Mouse (Mus musculus) heart, postnatal 36 days (tissue): ENCODE measurements around the gene Gm21671. TPM values are rescaled to one million over a fixed set of nuclear protein-coding genes. Genes with fewer than 3 reads are reported as not detected.
"Not testable (repeated sequence)": the region's sequence is repeated elsewhere in the genome, so short reads cannot be mapped to it uniquely, and the experiment has no call there.

Source experiments
- DNase-seq, 2 experiments: peaks; one replicate each; pipeline ENCODE4 v3.0.0; 2021 to 2022
- intact Hi-C: fragments of 180-260 bp; cut with DNase I; formaldehyde crosslinking; loops from one replicate; pipeline ENCODE4 v1.15.1; 2025
- total RNA-seq, 2 experiments: library from RNA; stranded (reverse); gene quantifications; 2 replicates each; pipeline ENCODE4 v1.2.3; 2021

Gene Gm21671
- total RNA-seq = not detected

DNA sequence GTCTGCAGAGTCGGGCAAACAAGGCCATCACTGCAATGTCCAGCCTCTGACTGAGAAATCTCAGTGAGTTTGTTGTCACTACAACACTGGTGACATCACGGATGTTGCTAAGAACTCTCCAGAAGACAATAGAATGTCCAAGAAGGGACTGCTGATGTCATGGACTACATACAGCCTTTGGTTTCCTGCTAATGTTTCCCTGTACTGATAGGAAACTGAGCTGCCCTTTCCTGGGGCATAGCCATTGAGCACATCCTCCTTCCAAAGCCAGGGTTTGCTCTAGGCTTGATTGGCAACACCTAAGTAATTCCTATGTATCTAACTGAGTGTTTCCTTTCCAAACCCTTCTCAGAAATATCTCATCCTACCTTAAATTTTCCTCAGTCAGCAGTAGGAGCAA, at the start of gene Gm21671:
Gm21671 (minus strand) TSS at position 101 of the 400 bp plus-strand sequence.
- DNase-seq, intact Hi-C loops: not testable (repeated sequence)

DNA sequence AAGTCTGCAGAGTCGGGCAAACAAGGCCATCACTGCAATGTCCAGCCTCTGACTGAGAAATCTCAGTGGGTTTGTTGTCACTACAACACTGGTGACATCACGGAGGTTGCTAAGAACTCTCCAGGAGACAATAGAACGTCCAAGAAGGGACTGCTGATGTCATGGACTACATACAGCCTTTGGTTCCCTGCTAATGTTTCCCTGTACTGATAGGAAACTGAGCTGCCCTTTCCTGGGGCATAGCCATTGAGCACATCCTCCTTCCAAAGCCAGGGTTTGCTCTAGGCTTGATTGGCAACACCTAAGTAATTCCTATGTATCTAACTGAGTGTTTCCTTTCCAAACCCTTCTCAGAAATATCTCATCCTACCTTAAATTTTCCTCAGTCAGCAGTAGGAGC, 34.3 kb upstream of the Gm21671 start, which contains the start of gene Gm21698:
Gm21698 (minus strand) TSS at position 101 of the 400 bp plus-strand sequence.
- intact Hi-C loops, DNase-seq: not testable (repeated sequence)

DNA sequence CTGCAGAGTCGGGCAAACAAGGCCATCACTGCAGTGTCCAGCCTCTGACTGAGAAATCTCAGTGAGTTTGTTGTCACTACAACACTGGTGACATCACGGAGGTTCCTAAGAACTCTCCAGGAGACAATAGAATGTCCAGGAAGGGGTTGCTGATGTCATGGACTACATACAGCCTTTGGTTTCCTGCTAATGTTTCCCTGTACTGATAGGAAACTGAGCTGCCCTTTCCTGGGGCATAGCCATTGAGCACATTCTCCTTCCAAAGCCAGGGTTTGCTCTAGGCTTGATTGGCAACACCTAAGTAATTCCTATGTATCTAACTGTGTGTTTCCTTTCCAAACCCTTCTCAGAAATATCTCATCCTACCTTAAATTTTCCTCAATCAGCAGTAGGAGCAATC, 18.3 kb upstream of the Gm21671 start, which contains the start of gene Gm21680:
Gm21680 (minus strand) TSS at position 101 of the 400 bp plus-strand sequence.
- intact Hi-C loops, DNase-seq: not testable (repeated sequence)

DNA sequence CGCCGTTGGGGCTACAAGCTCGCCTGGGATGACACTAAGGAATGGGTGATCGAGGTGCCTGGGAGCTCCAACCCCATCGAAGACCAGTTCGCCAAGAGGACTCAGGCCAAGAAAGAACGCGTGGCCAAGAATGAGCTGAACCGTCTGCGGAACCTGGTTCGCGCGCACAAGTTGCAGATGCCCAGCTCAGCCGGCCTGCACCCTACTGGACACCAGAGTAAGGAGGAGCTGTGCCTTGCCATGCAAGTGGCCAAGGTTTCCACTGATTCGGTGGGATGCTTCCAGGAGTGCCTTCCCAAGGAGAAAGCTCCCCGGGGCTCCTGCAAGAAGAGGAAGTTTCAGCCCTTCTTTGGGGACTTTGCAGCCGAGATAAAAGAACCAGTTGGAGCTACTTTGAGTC, 2.8 kb upstream of the Gm21671 start:
- intact Hi-C loops, DNase-seq: not testable (repeated sequence)

DNA sequence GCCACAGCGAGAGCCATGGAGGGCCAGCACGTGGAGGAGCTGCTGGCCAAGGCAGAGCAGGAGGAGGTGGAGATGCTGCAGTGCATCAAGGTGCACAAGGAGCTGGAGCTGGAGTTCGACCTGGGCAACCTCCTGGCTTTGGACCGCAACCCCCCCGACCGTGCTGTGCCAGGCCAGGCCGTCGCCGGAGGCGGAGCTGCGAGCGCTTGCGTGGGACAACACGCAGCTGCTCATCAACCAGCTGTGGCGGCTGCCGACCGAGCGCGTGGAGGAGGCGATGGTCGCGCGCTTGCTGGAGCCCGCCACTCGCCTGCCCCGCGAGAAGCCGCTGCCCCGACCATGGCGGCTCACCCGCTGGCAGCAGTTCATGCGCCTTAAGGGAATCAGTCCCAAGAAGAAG, 2.4 kb upstream of the Gm21671 start:
- intact Hi-C loops, DNase-seq: not testable (repeated sequence)

DNA sequence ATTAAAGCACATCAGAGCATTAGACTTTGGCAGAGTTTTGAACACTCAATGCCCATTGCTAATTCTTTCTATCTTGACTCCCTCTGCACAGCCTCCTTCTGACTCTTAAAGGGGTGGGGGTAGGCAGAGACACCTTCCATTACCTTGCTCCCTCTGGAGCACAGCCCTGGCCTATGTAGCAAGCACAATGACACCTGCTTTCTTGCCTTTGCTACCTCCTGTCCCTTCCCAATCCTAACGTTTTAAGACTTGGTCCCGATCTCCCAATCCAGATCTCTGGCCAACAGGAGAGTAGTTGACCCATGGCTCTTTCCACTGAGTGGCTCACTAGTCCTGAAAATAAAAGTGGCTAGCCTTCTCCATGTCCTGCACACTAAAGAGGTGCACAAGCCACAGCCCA, 8.8 kb downstream of the Gm21671 start:
- DNase-seq, intact Hi-C loops: not testable (repeated sequence)

DNA sequence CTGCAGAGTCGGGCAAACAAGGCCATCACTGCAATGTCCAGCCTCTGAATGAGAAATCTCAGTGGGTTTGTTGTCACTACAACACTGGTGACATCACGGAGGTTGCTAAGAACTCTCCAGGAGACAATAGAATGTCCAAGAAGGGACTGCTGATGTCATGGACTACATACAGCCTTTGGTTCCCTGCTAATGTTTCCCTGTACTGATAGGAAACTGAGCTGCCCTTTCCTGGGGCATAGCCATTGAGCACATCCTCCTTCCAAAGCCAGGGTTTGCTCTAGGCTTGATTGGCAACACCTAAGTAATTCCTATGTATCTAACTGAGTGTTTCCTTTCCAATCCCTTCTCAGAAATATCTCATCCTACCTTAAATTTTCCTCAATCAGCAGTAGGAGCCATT, 11.9 kb downstream of the Gm21671 start, which contains the start of gene Gm21663:
Gm21663 (minus strand) TSS at position 101 of the 400 bp plus-strand sequence.
- DNase-seq, intact Hi-C loops: not testable (repeated sequence)

Other genes with a start within 250 kb of the Gm21671 start
- gene Xrcc2, start 248.6 kb downstream of the Gm21671 start, total RNA-seq = 1 to 10 TPM; 5.3 to 5.7 TPM
- gene Actr3b, start 194.4 kb downstream of the Gm21671 start, total RNA-seq = 10 to 100 TPM; 43.5 to 48.8 TPM
- not detected for gene Gm21663, start 12.0 kb downstream of the Gm21671 start, total RNA-seq
- gene Gm21680, start 18.2 kb upstream of the Gm21671 start, total RNA-seq = not detected
- gene Gm21698, start 34.2 kb upstream of the Gm21671 start, total RNA-seq = under 1 TPM in 1 of 2 experiments, not detected in 1; 0.60 TPM
- gene Gm1979, start 50.4 kb upstream of the Gm21671 start, total RNA-seq = not detected
- not detected for gene Gm5862, start 68.5 kb upstream of the Gm21671 start, total RNA-seq
- gene Speer4a, start 85.1 kb upstream of the Gm21671 start, total RNA-seq = not detected
- not detected for gene Gm7347, start 104.2 kb upstream of the Gm21671 start, total RNA-seq
- gene Gm10471, start 134.9 kb upstream of the Gm21671 start, total RNA-seq = not detected
- gene 5031410I06Rik, start 150.9 kb upstream of the Gm21671 start, total RNA-seq = not detected
- under 1 TPM in 1 of 2 experiments, not detected in 1; 0.08 TPM for gene Gm10220, start 167.0 kb upstream of the Gm21671 start, total RNA-seq